Mouse (Mus musculus) mature B cell (primary cell): ENCODE measurements around the gene Herpud1.

Source experiments
- in situ Hi-C: fragments of 300-500 bp; cut with MboI; formaldehyde crosslinking; loops from 2 replicates; pipeline ENCODE4 v1.14.3; 2019

Gene Herpud1

DNA sequence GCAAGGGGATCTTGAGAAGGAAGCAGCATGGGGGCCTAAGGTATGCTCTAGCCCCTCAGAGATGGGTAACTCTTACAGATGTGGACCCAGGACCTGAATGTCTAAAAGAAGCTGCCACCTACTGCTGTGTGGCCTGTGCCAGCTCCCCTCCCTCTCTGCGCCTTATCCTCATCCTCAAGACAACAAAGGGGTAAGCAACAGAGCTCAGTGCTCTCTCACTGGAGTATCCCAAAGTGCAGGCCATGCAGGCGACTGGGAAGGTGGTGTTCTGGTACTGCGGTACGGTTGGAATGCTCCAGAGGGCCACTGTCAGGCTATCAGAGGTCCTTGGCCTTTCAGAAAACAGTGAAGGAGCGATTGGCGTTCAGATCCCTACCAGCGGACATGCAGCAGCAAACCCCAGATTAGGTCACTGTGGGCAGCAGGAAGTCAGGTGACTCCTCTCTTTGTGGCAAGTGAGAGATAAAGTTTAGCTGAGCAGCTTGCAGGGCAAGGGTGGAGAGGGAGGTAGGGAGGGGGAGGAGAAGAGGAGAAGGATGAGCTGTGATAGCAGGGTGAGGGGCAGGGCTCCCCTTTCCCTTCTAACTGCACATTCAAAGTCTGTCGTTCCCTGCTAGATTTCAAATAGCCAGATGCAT lies 22.3 kb downstream of the Herpud1 start:
- in situ Hi-C loops, result no loop called here

DNA sequence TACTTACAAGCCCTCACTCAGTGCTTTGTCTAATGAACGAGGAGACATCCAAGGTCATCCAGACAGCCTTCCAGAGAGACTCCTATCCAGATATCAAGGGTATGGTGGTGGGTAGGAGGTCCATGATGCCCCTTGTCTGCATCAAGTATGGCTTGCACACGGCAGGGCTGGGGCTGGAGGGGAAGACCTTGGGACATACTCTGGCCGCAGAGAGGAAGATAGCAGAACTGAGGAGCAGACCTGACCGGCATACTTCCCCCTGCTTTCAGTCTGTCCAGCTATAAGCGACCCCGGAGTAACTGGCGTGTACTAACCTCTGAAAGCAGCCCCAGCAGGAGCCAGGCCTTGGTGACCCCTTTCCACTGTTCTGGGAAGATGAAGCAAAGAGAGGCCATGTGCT lies 23.3 kb downstream of the Herpud1 start:
- in situ Hi-C loops, result no loop called here

GRCm38 (mm10) chr8:94412518-94412917 lies 26.3 kb downstream of the Herpud1 start:
- in situ Hi-C loops, result no loop called here

- in situ Hi-C loops, result no loop called here
Measured at GRCm38 (mm10) chr8:94413509-94413908, 27.3 kb downstream of the Herpud1 start.

DNA sequence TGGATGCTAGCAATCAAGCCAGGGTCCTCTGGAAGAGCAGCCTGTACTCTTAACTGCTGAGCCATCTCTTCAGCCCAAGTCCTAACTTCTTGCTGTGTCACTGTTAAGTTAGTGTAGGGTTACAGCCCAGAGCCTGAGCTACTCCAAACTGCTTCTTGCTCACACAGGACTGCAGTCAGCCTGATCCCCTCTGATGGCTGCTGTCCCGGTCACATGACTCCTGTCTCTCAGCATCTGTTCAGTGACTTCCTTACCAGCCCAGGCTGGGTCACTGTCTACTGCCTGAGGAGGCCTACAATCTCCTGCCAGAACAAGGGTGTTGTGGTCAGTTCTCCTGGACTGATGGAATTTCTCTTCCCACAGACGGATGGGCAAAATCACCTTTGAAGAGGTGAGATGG lies 29.0 kb downstream of the Herpud1 start:
- in situ Hi-C loops, result no loop called here

- in situ Hi-C loops, result no loop called here
Measured at GRCm38 (mm10) chr8:94418017-94418416, 31.8 kb downstream of the Herpud1 start.

DNA sequence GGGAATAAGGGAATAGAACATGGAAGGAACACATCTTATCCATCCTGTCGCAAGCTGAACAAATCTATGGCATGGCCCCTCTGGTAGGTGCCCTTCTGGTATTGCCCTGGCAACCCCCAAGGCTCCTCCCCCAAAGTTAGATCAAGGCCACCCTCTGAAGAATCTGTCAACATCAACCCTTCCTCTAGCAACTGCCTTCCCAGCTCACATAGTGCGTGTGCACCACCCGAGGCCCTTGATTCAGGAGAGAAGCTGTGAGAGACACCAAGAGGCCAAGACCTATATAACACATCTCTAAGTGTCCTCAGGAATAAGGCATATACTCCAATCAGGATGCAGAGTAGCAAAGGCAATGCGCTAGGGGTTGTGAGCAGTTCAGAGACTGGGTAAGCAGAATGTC lies 36.0 kb downstream of the Herpud1 start:
- in situ Hi-C loops, result no loop called here

- in situ Hi-C loops, result no loop called here
Measured at GRCm38 (mm10) chr8:94427953-94428352, 41.7 kb downstream of the Herpud1 start.

DNA sequence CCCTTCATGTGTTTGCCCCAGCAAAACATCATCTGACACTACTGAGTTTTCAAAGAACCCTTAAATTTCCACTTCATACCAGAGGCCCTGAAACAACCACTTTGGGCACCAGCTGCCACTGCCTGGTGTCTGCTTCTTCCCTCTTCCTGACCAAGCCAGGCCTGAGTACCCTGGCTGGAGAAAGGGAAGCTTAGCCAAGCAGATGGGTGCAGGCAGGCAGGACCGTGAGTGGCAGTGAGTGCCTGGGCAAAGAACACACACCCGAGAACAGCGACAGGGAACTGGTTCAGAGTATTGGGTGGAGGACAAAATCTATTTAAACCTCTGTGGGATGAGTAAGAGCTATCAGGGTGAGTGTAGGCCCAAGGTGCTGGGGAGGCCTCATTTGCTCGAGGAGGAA lies 42.2 kb downstream of the Herpud1 start:
- in situ Hi-C loops, result no loop called here

DNA sequence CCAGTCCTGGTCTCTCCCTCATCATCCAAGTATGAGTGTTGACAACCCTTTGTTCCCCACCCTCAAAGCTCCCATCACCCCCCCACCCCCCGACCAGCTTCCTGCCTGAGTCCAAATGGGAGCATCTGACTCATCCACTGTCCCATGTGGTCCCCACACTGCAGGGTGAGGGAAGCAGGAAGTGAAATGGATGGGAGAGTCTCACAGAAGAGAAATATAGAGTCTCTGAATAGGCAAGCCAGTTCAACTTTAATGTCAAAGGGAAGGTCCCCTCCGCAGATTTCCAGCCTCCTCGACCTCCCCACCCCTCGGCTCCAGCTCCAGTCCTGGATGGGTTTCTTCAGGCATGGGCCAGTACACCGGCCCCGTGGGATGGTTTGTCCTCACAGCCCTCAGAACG lies 43.1 kb downstream of the Herpud1 start:
- in situ Hi-C loops, result no loop called here

DNA sequence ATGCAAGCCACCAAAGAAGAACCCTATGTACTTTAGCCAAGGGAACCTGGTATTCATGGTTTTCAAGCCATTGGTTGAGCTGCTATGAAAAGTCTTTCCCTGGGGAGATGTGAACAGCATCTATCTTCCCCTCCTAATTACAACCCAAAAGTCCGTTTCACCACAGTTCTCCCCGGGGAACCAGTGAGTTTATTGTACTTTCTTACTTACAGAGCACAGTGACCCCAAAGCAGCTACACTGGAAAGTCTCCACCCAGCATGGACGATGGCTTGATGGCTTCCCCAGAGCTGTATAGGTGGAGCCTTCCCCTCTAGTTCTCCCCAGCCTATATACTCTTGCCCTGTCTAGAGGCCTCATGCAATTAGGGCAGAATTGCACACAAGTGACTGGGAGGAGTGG lies 46.0 kb downstream of the Herpud1 start:
- in situ Hi-C loops, result no loop called here

GRCm38 (mm10) chr8:94433981-94434466 lies 47.8 kb downstream of the Herpud1 start, which contains the start of gene Nlrc5:
Gene Nlrc5, plus strand, starts transcription at chr8:94434356.
- in situ Hi-C loops, result no loop called here

DNA sequence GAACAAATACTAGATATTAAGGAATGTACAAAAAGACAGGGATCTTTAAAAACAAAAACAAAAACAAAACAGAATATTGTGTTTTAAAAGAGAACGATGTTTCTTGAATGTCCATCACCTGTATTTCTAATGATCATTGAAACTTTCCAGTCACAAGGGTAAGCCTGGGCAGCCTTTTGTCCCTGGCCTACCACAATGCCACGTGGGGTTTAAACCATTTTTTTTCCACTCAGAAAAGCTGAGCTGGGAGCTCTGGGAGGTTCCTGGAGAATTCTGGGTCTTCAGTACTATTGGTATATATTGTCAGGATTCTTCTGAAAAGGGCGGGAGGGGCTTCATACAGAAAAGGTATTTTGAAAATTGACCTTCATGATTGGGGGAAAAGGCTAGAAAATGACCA lies 48.7 kb downstream of the Herpud1 start:
- in situ Hi-C loops, result no loop called here

GRCm38 (mm10) chr8:94435397-94436111 lies 49.3 kb downstream of the Herpud1 start:
- in situ Hi-C loops, result no loop called here

GRCm38 (mm10) chr8:94436112-94436572 lies 49.9 kb downstream of the Herpud1 start:
- in situ Hi-C loops, result no loop called here

GRCm38 (mm10) chr8:94436900-94437299 lies 50.7 kb downstream of the Herpud1 start:
- in situ Hi-C loops, result no loop called here

GRCm38 (mm10) chr8:94438659-94439058 lies 52.4 kb downstream of the Herpud1 start:
- in situ Hi-C loops, result no loop called here

- in situ Hi-C loops, result no loop called here
Measured at GRCm38 (mm10) chr8:94439691-94440090, 53.5 kb downstream of the Herpud1 start.

- in situ Hi-C loops, result no loop called here
Measured at GRCm38 (mm10) chr8:94440389-94440788, 54.2 kb downstream of the Herpud1 start.

DNA sequence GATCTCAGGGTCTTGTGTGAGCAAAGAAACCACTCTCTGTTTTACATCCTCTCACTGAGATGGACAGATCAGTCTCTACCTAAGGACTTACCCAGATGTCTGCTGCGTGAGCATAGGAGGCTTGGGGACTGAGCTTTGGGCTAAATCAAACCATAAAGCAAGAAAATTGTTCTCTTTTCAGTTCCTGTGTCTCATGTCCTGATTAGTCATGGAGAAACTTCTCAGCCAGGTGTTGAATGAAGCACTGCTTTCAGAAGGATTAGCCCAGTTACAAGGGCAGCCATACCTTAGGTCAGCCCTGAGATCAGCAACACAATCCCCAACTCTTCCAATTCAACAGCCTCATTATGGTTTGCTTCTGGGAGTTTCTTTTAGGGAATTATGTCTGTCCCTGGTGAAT lies 55.4 kb downstream of the Herpud1 start:
- in situ Hi-C loops, result no loop called here

DNA sequence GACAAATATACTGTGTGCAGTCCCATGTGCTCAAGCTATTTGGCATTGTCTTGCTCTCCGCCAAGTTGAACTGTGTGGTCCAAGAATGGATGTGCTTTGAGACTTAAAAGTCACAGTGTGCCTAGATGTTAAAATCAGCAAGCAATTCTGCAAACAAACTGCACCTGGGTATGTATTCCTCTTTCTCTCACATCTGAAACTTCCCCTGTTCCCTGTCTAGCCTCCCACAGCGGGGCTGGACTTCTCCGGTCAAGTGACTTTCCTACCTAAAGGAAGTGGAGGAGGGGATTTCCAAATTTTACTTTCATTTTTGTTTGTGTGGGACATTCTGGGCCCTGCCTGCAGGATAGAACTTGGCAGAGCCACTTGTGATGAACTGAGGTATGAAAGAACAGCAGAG lies 56.9 kb downstream of the Herpud1 start:
- in situ Hi-C loops, result no loop called here

DNA sequence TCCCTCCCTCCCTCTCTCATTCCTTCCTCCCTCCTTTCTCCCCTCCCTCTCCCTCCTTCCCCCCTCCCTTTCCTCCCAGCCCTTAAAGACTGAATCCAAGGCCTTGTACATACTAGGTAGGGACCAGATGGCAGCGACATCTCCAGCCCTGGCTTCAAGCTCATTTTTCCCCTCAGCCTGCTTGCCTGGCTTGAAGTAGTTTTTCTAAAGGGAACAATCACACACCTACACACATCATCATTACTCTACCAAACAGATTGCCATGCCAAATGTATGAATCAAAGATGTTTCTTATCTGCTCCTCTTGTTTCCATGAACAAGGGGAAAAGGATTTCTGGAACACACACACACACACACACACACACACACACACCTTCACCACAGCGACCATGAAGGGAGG lies 58.2 kb downstream of the Herpud1 start:
- in situ Hi-C loops, result no loop called here
